Mouse (Mus musculus): Measurements from ENCODE around the gene Smyd1. TPM values are rescaled to one million over a fixed set of nuclear protein-coding genes. Genes with fewer than 3 reads are reported as not detected.

Gene Smyd1
- 0.35 and 0.43 TPM in 2 replicates for polyA plus RNA-seq (2015; fragmentation: Nextera tagmentation; extraction: Ambion mirVana)

DNA sequence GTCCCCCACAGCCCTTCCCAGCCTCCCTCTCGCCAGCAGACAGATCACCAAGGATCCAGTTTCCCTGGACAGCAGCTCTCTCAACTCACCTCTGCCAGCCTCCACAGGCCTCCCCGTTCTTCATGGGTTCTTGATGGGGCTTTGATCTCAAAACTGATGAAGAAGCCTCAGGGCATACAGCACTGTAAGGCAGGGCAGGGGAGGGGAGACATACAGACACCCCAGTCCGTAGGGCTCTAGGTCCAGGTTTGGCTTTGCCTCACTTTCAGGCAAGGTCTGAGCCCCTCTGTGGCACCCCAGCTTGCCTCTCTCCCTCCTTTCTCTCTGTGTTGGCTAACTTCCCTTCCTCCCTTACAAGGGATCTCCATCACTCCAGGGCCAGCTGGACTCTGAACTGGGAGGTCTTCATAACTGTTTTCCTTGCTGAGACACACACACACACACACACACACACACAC lies at the start of gene Smyd1:
Gene Smyd1 (minus strand): TSS at position 408 of the 458 bp plus-strand sequence.
- H3K36me3 ChIP-seq: no peaks in the 10 kb centered on the region
- no peaks in the 10 kb centered on the region for H3K4me1 ChIP-seq (replicated peaks)
- H3K27me3 ChIP-seq: no peaks in the 10 kb centered on the region
- no peak within 1 kb of the TSS for H3K4me3 ChIP-seq
- H3K27ac ChIP-seq: no peak within 1 kb of the TSS
- WGBS: 89% methylated on average over 3 of the region's 3 CpGs
- no peak within 1 kb of the TSS for H3K9ac ChIP-seq
- no peaks in the 10 kb centered on the region for H3K9me3 ChIP-seq
- no peak for ATAC-seq (ENCODE audit: low FRiP score)
- H3K4me2 ChIP-seq: no peak within 1 kb of the TSS

DNA sequence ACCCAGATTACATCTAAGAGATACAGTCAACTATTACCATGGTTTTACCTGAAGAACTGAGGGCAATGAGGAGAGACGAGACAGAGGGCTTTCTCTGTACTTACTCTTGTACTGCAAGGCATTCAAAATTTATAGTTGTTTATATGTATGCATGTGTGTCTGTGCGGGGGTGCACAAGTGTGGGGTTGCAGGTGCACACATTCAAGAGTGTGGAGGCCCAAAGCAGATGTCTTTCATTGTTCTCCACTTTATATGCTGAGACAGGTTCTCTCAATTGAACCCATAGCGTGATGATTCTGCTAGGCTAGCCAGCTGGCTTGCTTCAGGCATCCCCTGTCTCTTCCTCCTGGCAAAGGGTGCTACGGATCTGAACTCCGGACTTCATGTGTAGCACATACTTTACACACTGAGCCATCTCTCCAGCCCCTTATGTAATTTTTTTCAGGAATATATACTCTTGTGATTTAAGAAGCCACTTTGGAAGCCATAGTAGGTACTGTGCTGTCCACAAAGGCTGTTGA lies 49.1 kb upstream of the Smyd1 start:
- Histone ChIP-seq H3K36me3 (no peaks in the 10 kb centered on the region), H3K9me3 (no peaks in the 10 kb centered on the region), H3K4me2 (no peak overlapping the region), H3K4me3 (no peak overlapping the region), H3K27ac (no peak overlapping the region), H3K9ac (no peak overlapping the region), H3K4me1 (replicated peaks) (no peaks in the 10 kb centered on the region), H3K27me3 (no peaks in the 10 kb centered on the region)
- WGBS: 90% methylated on average over 5 of the region's 5 CpGs
- no peak for ATAC-seq (ENCODE audit: low FRiP score)

DNA sequence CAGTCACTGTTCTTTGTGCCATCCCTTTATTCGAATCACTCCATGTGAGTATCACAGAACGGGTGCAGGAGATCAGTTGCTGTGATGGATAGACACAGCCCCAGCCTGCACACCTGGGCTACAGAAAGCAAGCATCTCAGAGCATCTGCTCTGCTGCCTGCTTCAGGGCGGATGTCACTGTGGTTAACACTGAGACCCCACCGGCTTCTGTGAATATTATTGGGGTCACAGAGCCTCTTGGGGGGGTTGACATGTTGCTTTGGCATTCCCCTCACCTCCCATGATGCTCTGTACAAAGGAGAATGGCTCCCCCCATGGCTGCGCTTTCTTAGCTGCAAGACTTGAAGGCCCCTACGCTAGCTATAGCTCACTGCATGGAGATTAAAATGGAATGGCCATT lies 47.4 kb upstream of the Smyd1 start:
- no peak overlapping the region for H3K27ac ChIP-seq
- ATAC-seq (ENCODE audit: low FRiP score): no peak
- 94% methylated on average over 6 of the region's 6 CpGs for WGBS
- no peaks in the 10 kb centered on the region for H3K36me3 ChIP-seq
- H3K4me2 ChIP-seq: no peak overlapping the region
- no peaks in the 10 kb centered on the region for H3K27me3 ChIP-seq
- no peaks in the 10 kb centered on the region for H3K9me3 ChIP-seq
- no peak overlapping the region for H3K4me3 ChIP-seq
- no peak overlapping the region for H3K9ac ChIP-seq
- H3K4me1 ChIP-seq (replicated peaks): no peaks in the 10 kb centered on the region

DNA sequence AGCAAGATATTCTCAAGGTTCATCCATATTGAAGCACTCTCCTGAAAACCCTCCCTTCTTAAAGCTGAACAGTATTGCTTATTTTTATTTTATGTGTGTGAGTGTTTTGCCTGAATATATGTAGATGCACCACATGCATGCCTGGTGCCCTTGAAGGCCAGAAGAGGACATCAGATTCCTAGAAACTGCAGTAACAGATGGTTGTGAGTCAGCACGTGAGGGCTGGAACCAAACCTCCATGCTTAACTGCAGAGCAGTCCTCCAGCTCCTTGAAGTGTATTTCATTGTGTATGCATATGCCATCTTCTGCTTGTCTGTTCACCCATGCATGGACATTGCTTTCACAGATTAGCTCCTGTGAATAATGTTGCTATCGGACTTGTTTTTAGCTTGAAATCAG lies 42.0 kb upstream of the Smyd1 start:
- 65% methylated on average over 2 of the region's 2 CpGs for WGBS

DNA sequence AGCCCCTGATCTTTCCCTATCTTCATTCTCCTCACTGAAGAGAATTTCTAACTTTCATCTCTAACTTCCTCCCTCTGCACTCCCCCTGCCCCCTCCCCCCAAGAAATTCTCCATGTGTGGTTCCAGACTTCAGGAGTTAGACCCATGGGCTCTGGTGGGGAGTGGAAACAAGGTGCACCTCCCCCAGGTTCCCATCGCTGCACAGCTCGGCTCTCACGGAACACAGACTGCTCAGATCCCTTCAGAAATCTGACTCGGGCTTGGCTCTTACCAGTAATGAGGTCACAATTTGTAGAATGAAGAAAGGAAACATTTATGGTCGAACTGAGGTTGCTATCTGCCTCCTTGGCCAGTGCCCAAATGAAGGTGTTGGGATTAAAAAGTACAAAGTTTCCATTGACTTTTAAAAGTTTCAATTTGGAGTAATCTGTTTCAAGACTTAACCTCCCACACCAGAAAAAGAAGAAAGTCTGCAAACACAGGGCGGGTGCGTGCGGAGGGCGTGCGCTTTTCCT lies 39.2 kb upstream of the Smyd1 start:
- no peak overlapping the region for H3K27ac ChIP-seq
- H3K9ac ChIP-seq: no peak overlapping the region
- 91% methylated on average over 10 of the region's 10 CpGs for WGBS
- no peak overlapping the region for H3K4me3 ChIP-seq
- no peaks in the 10 kb centered on the region for H3K9me3 ChIP-seq
- H3K4me1 ChIP-seq (replicated peaks): no peaks in the 10 kb centered on the region
- no peak for ATAC-seq (ENCODE audit: low FRiP score)
- no peaks in the 10 kb centered on the region for H3K27me3 ChIP-seq
- no peaks in the 10 kb centered on the region for H3K36me3 ChIP-seq
- H3K4me2 ChIP-seq: no peak overlapping the region

More for the DNA sequence above, 42.0 kb upstream of the Smyd1 start:
- H3K4me1 ChIP-seq (replicated peaks): no peaks in the 10 kb centered on the region
- no peaks in the 10 kb centered on the region for H3K9me3 ChIP-seq
- no peak overlapping the region for H3K27ac ChIP-seq
- no peaks in the 10 kb centered on the region for H3K36me3 ChIP-seq
- no peaks in the 10 kb centered on the region for H3K27me3 ChIP-seq
- ATAC-seq (ENCODE audit: low FRiP score): no peak
- H3K4me2 ChIP-seq: no peak overlapping the region
- H3K9ac ChIP-seq: no peak overlapping the region
- no peak overlapping the region for H3K4me3 ChIP-seq

DNA sequence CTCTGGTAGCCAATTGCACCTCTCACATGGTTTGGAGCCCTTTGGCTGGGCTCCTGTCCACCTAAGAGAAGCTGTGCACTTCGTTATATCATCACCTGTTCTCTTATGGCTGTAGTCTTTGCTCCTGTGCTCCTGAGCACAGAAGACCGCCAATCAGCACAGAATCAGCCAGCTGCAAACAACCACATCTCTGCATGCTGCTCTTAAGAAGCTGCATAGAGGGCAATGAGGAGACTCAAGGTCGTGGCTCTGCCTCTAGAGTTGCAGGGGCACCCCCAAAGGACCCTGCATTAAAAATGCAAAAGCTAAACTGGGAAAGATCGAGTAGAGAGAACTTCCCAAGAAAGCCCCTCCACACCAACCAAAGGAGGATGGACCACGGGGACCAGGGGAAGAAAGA lies 38.7 kb upstream of the Smyd1 start:
- no peak for ATAC-seq (ENCODE audit: low FRiP score)
- H3K27me3 ChIP-seq: no peaks in the 10 kb centered on the region
- no peak overlapping the region for H3K4me2 ChIP-seq
- no peak overlapping the region for H3K27ac ChIP-seq
- WGBS: 71% methylated on average over 5 of the region's 5 CpGs
- no peaks in the 10 kb centered on the region for H3K4me1 ChIP-seq (replicated peaks)
- H3K4me3 ChIP-seq: no peak overlapping the region
- no peaks in the 10 kb centered on the region for H3K9me3 ChIP-seq
- H3K36me3 ChIP-seq: no peaks in the 10 kb centered on the region
- no peak overlapping the region for H3K9ac ChIP-seq

DNA sequence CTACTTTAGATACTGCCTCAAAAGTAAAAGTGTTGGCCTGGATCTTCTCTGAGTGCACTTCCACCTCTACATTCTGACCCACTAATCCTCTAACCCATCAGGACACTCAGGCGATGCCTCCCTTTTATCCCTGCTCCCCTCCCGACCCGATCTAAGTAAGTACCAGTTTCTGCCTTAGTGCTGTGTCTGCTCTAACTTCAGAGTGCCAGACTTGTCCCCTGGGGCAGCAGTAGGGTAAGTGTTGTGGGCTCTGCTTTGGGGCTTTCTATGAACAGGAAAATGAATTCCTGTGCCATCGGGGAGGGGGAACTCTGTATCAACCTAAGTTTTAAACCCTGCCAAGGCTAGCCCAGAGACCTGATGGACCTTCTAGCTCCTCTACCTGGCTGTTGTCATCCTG lies 38.2 kb upstream of the Smyd1 start:
- H3K27me3 ChIP-seq: no peaks in the 10 kb centered on the region
- ATAC-seq (ENCODE audit: low FRiP score): no peak
- no peak overlapping the region for H3K27ac ChIP-seq
- H3K9me3 ChIP-seq: no peaks in the 10 kb centered on the region
- H3K4me3 ChIP-seq: no peak overlapping the region
- H3K4me2 ChIP-seq: no peak overlapping the region
- H3K36me3 ChIP-seq: no peaks in the 10 kb centered on the region
- H3K4me1 ChIP-seq (replicated peaks): no peaks in the 10 kb centered on the region
- H3K9ac ChIP-seq: no peak overlapping the region
- WGBS: 82% methylated on average over 4 of the region's 4 CpGs

DNA sequence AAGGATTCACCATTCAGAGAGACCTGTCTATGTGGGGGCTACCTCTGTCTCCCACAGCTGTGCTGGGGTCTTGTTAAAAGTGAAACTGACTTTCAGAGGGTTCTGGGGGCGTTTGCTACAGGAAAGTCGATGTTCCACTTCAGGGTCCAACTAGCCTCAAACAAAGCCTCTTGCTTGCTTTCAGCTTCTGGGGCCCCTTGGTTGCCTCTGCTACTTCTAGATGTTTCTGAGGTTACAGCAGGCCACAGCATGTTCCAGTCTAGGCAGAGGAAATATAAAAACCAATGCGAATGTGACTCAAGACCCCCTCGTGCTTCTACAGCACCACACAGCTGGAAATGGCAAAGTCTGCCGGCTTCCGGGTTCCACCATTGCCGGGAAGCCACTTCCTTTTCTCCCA lies 35.5 kb upstream of the Smyd1 start:
- Histone ChIP-seq H3K4me1 (replicated peaks) (no peaks in the 10 kb centered on the region), H3K9ac (no peak overlapping the region), H3K27ac (no peak overlapping the region), H3K9me3 (no peaks in the 10 kb centered on the region), H3K4me2 (no peak overlapping the region), H3K36me3 (no peaks in the 10 kb centered on the region), H3K4me3 (no peak overlapping the region), H3K27me3 (no peaks in the 10 kb centered on the region)
- ATAC-seq (ENCODE audit: low FRiP score): no peak
- 91% methylated on average over 7 of the region's 7 CpGs for WGBS

DNA sequence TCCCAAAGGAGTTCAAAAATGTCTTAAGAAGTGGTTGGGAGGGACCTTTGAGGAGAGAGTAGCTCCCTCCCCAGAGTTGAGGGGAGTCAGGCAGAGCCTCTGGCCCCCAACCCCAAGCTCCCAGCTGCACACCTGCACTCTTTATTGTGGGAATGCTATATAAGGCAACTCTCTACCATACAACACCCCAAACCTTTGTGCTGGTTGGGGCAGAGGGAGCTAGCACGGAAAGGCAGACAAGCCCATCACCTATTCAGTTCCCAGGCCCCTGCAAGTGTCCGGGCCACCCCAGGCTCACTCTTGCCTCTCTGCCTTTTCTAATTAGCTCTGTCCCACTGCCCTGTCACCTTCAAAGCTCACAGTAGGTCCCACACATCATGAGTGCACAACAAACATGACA lies 31.7 kb upstream of the Smyd1 start:
- Histone ChIP-seq H3K27me3 (no peaks in the 10 kb centered on the region), H3K4me1 (replicated peaks) (no peaks in the 10 kb centered on the region), H3K9me3 (no peaks in the 10 kb centered on the region), H3K27ac (no peak overlapping the region), H3K36me3 (no peaks in the 10 kb centered on the region), H3K9ac (no peak overlapping the region), H3K4me3 (no peak overlapping the region), H3K4me2 (no peak overlapping the region)
- 77% methylated on average over 2 of the region's 2 CpGs for WGBS
- no peak for ATAC-seq (ENCODE audit: low FRiP score)

DNA sequence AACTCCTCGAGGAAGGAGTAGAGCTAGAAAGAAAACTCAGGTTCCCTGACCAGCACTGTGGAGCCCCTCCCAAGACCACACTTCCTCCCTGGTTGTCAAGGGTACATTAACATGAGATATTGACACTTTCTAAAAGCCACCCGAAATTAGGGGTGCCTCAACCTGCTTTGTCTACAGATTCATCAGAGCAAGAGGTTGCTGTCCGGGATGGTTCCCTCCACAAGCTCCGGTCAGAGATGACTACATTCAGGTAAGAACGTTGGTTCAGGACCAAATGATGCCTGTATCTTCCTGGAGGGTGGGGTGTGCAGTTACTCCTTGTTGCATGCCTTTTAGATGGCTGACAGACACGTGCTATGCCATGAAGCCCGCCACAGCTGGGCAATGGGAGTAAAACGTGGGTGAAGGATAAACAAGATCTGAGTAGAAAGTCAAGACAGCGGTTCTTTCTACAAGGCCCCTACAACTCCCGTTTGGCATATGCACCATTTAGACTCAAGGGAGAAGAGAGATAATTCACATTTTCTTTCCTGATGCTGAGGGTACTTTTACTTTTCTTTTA lies 30.9 kb upstream of the Smyd1 start:
- Histone ChIP-seq H3K4me1 (replicated peaks) (no peaks in the 10 kb centered on the region), H3K9ac (no peak overlapping the region), H3K4me3 (no peak overlapping the region), H3K9me3 (no peaks in the 10 kb centered on the region), H3K36me3 (no peaks in the 10 kb centered on the region), H3K4me2 (no peak overlapping the region), H3K27me3 (no peaks in the 10 kb centered on the region), H3K27ac (no peak overlapping the region)
- no peak for ATAC-seq (ENCODE audit: low FRiP score)
- 86% methylated on average over 10 of the region's 10 CpGs for WGBS

DNA sequence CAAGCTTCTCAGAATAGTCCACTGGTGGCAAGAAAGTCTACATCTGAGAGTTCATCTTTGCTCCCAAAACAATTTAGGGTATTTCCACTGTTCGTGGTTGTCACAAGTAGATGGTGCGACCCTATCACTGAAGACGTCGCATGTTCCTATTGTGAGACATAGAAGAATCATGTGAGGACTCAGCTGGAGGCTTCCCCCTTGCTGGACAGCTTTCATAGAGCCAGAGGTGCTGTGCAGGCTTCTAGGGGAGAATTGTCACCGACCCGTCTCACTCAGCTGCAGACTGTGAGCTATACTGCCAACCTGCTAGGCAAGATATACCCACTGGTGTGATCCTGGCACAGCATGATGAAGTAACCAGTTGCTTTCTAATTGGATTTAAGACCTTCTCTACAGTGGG lies 30.2 kb upstream of the Smyd1 start:
- Histone ChIP-seq H3K9ac (no peak overlapping the region), H3K36me3 (no peaks in the 10 kb centered on the region), H3K27ac (no peak overlapping the region), H3K27me3 (no peaks in the 10 kb centered on the region), H3K9me3 (no peaks in the 10 kb centered on the region), H3K4me3 (no peak overlapping the region), H3K4me2 (no peak overlapping the region), H3K4me1 (replicated peaks) (no peaks in the 10 kb centered on the region)
- WGBS: 96% methylated on average over 6 of the region's 6 CpGs
- ATAC-seq (ENCODE audit: low FRiP score): no peak

DNA sequence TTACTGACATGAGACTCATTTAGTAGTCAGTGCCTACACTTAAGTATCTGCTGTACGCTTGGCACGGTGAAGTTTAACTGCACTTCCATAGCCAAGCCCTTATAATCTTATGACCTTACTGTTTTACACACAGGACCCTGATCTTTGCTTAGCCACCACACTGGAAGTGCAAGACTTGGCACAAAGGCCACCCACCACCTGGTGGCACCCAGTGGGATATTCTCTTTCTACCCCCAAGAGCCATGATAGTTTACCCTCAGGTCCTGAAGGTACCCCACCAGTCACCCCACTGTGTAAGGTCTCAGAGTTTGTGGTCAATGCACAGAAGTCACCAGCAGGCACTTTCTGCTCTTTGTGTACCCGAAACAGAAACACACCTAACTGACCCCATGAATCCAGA lies 29.2 kb upstream of the Smyd1 start:
- no peaks in the 10 kb centered on the region for H3K27me3 ChIP-seq
- WGBS: 93% methylated on average over 3 of the region's 3 CpGs
- ATAC-seq (ENCODE audit: low FRiP score): no peak

DNA sequence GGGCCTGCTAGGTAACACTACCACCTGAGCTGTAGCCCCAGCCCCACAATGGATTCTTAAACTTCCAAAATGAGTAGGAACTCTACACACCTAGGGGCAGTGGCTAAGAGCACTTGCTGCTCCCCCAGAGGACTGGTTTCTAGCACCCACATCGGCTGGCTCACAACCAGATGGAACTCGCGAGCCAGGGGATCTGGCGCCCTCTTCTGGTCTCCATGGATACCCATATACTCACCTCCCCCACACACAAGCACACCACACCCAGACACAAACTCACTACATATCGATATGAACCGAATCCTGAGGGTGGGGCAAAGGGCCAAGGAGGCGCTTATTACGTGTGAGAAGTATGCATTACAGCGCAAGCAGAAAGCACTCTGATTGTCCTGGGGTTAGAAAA lies 26.0 kb upstream of the Smyd1 start:
- Histone ChIP-seq H3K4me2 (no peak overlapping the region), H3K4me3 (no peak overlapping the region), H3K9me3 (no peaks in the 10 kb centered on the region), H3K36me3 (no peaks in the 10 kb centered on the region), H3K4me1 (replicated peaks) (no peaks in the 10 kb centered on the region), H3K9ac (no peak overlapping the region), H3K27me3 (no peaks in the 10 kb centered on the region), H3K27ac (no peak overlapping the region)
- no peak for ATAC-seq (ENCODE audit: low FRiP score)
- WGBS: 97% methylated on average over 9 of the region's 9 CpGs

More for the DNA sequence above, 29.2 kb upstream of the Smyd1 start:
- H3K9me3 ChIP-seq: no peaks in the 10 kb centered on the region
- H3K27ac ChIP-seq: no peak overlapping the region
- H3K4me2 ChIP-seq: no peak overlapping the region
- no peak overlapping the region for H3K9ac ChIP-seq
- H3K4me3 ChIP-seq: no peak overlapping the region
- H3K4me1 ChIP-seq (replicated peaks): no peaks in the 10 kb centered on the region
- no peaks in the 10 kb centered on the region for H3K36me3 ChIP-seq
